In genomic region chr11:120219916-120220522, GRCm38 (mm10) we compare ENCODE assay signal across 9 mouse cellular contexts. TPM values are rescaled to one million over a fixed set of nuclear protein-coding genes. Genes with fewer than 3 reads are reported as not detected.
DNase-seq lines count a peak whose midpoint lies in the region; ATAC-seq and TF ChIP-seq lines count a peak whose summit lies in the region.
"Had no signal": no experiment of that assay in that cellular context is flagged by ENCODE, and none has a peak within 500 bp of the region (broad histone marks: within the 10 kb centered on the region; RNA-seq: fewer than 3 reads in every experiment).

No protein-coding gene starts in this region.

- H3K27me3 ChIP-seq in intestine, embryonic 14.5 days (replicated peaks; ENCODE audit: control insufficient read depth, insufficient read depth, low read length), result no peaks in the 10 kb centered on the region
- H3K27me3 ChIP-seq in intestine, postnatal 0 days (replicated peaks; ENCODE audit: control insufficient read depth, insufficient read depth, low read length), result no peaks in the 10 kb centered on the region
- no peaks in the 10 kb centered on the region for H3K27me3 ChIP-seq in heart, embryonic 14.5 days (ENCODE audit: control insufficient read depth, insufficient read depth, low read length)

- DNase-seq in intestine, embryonic 14.5 days (ENCODE audit: low spot score), result no peak
- peak; percentile 84 to 89 for DNase-seq in adrenal gland, postnatal 36 days
- DNase-seq in kidney, postnatal 25 days, result peak; percentile 70 to 81
- DNase-seq in skeletal muscle tissue, adult 2 months (ENCODE audit: low read depth, low spot score), result peak; percentile 87

- no peak overlapping the region for H3K4me3 ChIP-seq in intestine, embryonic 14.5 days (ENCODE audit: low read depth, low read length)
- H3K4me3 ChIP-seq in intestine, postnatal 0 days (ENCODE audit: low read depth, low read length), result no peak overlapping the region
- H3K4me3 ChIP-seq in heart, embryonic 14.5 days (ENCODE audit: control insufficient read depth in 1 of 2, insufficient read depth in 1 of 2, low read depth in 1 of 2, low read length in 2 of 2), result no peak overlapping the region; a peak in 1 of 4 replicates
- H3K4me3 ChIP-seq: erythroblast, embryonic 14.5 days had no signal

- H3K4me2 ChIP-seq in intestine, embryonic 14.5 days (ENCODE audit: low read length), result no peak overlapping the region
- no peak overlapping the region for H3K4me2 ChIP-seq in intestine, postnatal 0 days (replicated peaks; ENCODE audit: low read depth)
- H3K4me2 ChIP-seq in heart, embryonic 14.5 days (ENCODE audit: low read length), result peak overlapping the region; percentile 27; the same call in 1 of the 2 replicates

- peak overlapping the region; percentile 7; the same call in 1 of the 2 replicates for H3K27ac ChIP-seq in intestine, embryonic 14.5 days (ENCODE audit: low read depth)
- H3K27ac ChIP-seq in intestine, postnatal 0 days (ENCODE audit: low read depth, low read length), result no peak overlapping the region
- peak overlapping the region; percentile 71 to 75 for H3K27ac ChIP-seq in heart, embryonic 14.5 days (replicated peaks in 1 of 2; ENCODE audit: control insufficient read depth in 1 of 2, insufficient read depth in 1 of 2, low read depth in 2 of 2, low read length in 2 of 2)

- 0 out of 2 replicates have a peak overlapping the region, but pooled peaks have one; percentile 16 for H3K9ac ChIP-seq in intestine, embryonic 14.5 days (ENCODE audit: low read length)
- no peak overlapping the region for H3K9ac ChIP-seq in intestine, postnatal 0 days (ENCODE audit: low read depth, low read length)
- peak overlapping the region; percentile 57 for H3K9ac ChIP-seq in heart, embryonic 14.5 days (ENCODE audit: low read length)

- H3K9me3 ChIP-seq in intestine, embryonic 14.5 days (ENCODE audit: control insufficient read depth, low read length), result no peaks in the 10 kb centered on the region
- no peaks in the 10 kb centered on the region for H3K9me3 ChIP-seq in intestine, postnatal 0 days (ENCODE audit: control insufficient read depth)
- H3K9me3 ChIP-seq in heart, embryonic 14.5 days (ENCODE audit: control insufficient read depth, low read length), result no peaks in the 10 kb centered on the region

- no peak for TF ChIP-seq CTCF in intestine, postnatal 0 days (IDR thresholded peaks at IDR 0.05; ENCODE audit: low read depth)

- 54% methylated on average over 9 of the region's 9 CpGs for WGBS in intestine, embryonic 14.5 days
- 51% methylated on average over 9 of the region's 9 CpGs for WGBS in intestine, postnatal 0 days
- WGBS in heart, embryonic 14.5 days, result 35% methylated on average over 9 of the region's 9 CpGs

- H3K4me1 ChIP-seq in intestine, embryonic 14.5 days (replicated peaks; ENCODE audit: control insufficient read depth, insufficient read depth, low read length), result peaks cover 57% of the 10 kb centered on the region
- H3K4me1 ChIP-seq in intestine, postnatal 0 days (replicated peaks; ENCODE audit: control insufficient read depth, insufficient read depth, low read length), result peaks cover 19% of the 10 kb centered on the region
- peaks cover 60 to 77% of the 10 kb centered on the region in 2 experiments for H3K4me1 ChIP-seq in heart, embryonic 14.5 days (ENCODE audit: control insufficient read depth in 2 of 2, insufficient read depth in 2 of 2, low read length in 2 of 2)

- no peaks in the 10 kb centered on the region for H3K36me3 ChIP-seq in intestine, embryonic 14.5 days (ENCODE audit: control insufficient read depth, insufficient read depth, low read length)
- no peaks in the 10 kb centered on the region for H3K36me3 ChIP-seq in intestine, postnatal 0 days (ENCODE audit: control insufficient read depth, insufficient read depth)
- no peaks in the 10 kb centered on the region for H3K36me3 ChIP-seq in heart, embryonic 14.5 days (ENCODE audit: control insufficient read depth, insufficient read depth, low read length)

- no peak for ATAC-seq in intestine, embryonic 14.5 days (replicated peaks; ENCODE audit: low FRiP score, low TSS enrichment, low read depth)
- ATAC-seq in intestine, postnatal 0 days, result no peak
- ATAC-seq in heart, embryonic 14.5 days (ENCODE audit: insufficient number of reproducible peaks, insufficient read depth, low FRiP score, low read depth), result no peak
- no peak for ATAC-seq in activated CD4-positive, CD25-positive, alpha-beta regulatory T cell, adult 4 months
- no peak for ATAC-seq in frontal cortex, adult (ENCODE audit: low TSS enrichment)

RNA-seq across cellular contexts. Expression of gene Bahcc1, which starts 12.7 kb away (rescaled TPM):
- 12.1 and 12.7 TPM in 2 replicates for polyA plus RNA-seq in intestine, embryonic 14.5 days (2014; fragmentation: Nextera tagmentation; extraction: Ambion mirVana)
- polyA plus RNA-seq in intestine, postnatal 0 days (2015; fragmentation: Nextera tagmentation; extraction: Ambion mirVana), result 3.1 and 4.2 TPM in 2 replicates
- total RNA-seq in adrenal gland, postnatal 36 days (2021), result 10 to 100 TPM; 17.5 TPM
- 8.8 and 9.1 TPM in 2 replicates for polyA plus RNA-seq in heart, embryonic 14.5 days (2014; fragmentation: Nextera tagmentation; extraction: Ambion mirVana)
- not detected for polyA plus RNA-seq in activated CD4-positive, CD25-positive, alpha-beta regulatory T cell, adult 4 months (2017; shearing (Covaris generic))
